Mouse (Mus musculus) Patski (cell line): ENCODE results near the gene Ptpn11. TPM values are rescaled to one million over a fixed set of nuclear protein-coding genes. Genes with fewer than 3 reads are reported as not detected.
"Not testable (repeated sequence)": the region's sequence is repeated elsewhere in the genome, so short reads cannot be mapped to it uniquely, and the experiment has no call there.

ENCODE experiments used
- ATAC-seq: fragments of 100-300 bp; one replicate; pipeline ENCODE4 v1.8.0; 2021
- CTCF ChIA-PET: fragments of 350-600 bp; sonication (Branson Sonifier 250); formaldehyde crosslinking; loops from one replicate; lab custom pipeline; 2022; ENCODE audit warnings: inconsistent platforms; lab: Charles Lee
- POLR2A ChIA-PET: fragments of 350-600 bp; sonication (Branson Sonifier 250); formaldehyde crosslinking; loops from one replicate; lab custom pipeline; 2022; ENCODE audit warnings: antibody characterized with exemption, inconsistent platforms; lab: Charles Lee
- DNase-seq: peaks from one replicate; pipeline ENCODE4 v3.0.0-alpha.2; 2011; ENCODE audit warnings: low read depth, low spot score
- H3K27me3 ChIP-seq: fragments of 371-371 bp; one replicate; pipeline ENCODE4 v1.5.1; 2021
- CTCF ChIP-seq: fragments of 100-300 bp; IDR thresholded peaks from one replicate; pipeline ENCODE4 v1.5.1; 2021
- in situ Hi-C: fragments of 300-500 bp; cut with MboI; formaldehyde crosslinking; loops from 3 replicates; pipeline ENCODE4 v1.11.1; 2018; ENCODE audit warnings: low pct_unique_long_range_greater_than_20kb, mixed read lengths
- polyA plus RNA-seq: library from polyadenylated mRNA; unstranded; gene quantifications from one replicate; pipeline ENCODE4 v1.2.3, GENCODE M21; 2021

The Ptpn11 gene
- polyA plus RNA-seq, 1 experiment from 2014 or later = 131 TPM

DNA sequence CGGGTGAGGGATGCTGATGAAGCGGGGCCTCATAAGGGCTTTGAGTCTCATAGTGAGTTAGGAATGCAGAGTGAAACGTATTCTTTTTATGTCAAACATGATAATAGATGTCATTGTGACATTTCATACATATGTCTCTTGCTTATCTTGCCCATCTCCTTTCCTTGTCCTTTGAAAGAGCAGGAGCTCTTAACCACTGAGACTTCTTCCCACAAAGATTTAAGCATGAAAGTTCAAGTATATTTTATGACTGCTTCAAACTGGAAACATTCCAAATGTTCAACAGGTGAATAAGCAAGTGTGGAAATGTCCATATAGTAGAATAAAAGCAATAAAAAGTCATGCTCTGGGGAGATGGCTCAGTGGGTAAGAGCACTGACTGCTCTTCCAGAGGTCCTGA is 35.2 kb upstream of the Ptpn11 start:
- DNase-seq (no peak), ATAC-seq (no peak)
- ChIA-PET POLR2A (interaction anchor here (0.6 kb wide), 1 partner anchor 14 kb away, joined by 3 read pairs; no protein-coding TSS in a partner anchor), CTCF (interaction anchor here (1.8 kb wide), 1 partner anchor 23 kb away, joined by 7 read pairs; no protein-coding TSS in a partner anchor)
- H3K27me3 ChIP-seq = no peaks in the 10 kb centered on the region
- TF ChIP-seq CTCF = no peak
- in situ Hi-C loops = no loop called here

DNA sequence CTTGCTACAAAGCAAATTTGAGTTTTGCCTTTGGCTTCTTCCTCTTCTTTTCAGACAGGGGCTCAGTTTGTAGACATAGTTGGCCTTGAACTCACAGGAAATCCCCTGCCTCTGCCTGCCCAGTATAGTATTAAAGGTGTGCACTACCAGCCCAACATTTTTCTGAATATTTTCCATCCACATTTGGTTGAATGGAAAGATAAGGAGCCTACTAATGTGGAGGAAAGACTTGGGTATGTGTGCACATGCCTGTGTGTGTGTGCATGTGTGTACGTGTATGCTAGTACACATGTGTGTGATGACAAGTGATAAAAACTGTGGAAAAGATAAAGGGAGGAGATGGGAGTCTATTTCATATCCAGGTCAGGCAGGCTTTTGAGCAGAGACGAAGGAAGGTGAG is 34.7 kb upstream of the Ptpn11 start:
- ATAC-seq (no peak), DNase-seq (no peak)
- no peak for TF ChIP-seq CTCF
- in situ Hi-C loops = no loop called here
- CTCF ChIA-PET = interaction anchor here (0.9 to 1.8 kb wide), 3 partner anchors 15 to 48 kb away, joined by 3 to 7 read pairs (median 3); no protein-coding TSS in a partner anchor
- POLR2A ChIA-PET = no interaction called here
- H3K27me3 ChIP-seq = no peaks in the 10 kb centered on the region

DNA sequence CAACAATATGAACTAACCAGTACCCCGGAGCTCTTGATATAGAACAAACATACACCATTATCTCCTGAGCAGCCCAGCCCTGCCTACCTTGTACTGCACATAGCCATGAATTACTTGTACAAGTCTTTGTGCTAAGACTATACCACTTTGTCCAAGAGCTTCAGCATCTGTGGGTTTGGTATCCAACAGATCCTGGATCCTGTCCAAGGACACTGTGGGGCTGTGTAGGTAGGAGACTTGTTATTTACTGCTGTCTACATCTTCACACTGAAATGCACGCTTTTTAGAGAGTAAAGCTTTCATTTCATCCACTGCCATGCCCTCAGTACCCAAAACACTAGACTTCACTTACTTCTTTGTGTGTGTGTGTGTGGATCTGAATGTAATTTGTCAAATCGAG is 33.7 kb upstream of the Ptpn11 start:
- no peak for DNase-seq
- no peak for TF ChIP-seq CTCF
- ChIA-PET CTCF (interaction anchor here (0.9 to 1.1 kb wide), 3 partner anchors 14 to 49 kb away, joined by 3 read pairs; partner anchors contain the start of gene Rpl6), POLR2A (interaction anchor here (0.8 kb wide), 1 partner anchor 21 kb away, joined by 3 read pairs; no protein-coding TSS in a partner anchor)
- in situ Hi-C loops = no loop called here
- H3K27me3 ChIP-seq = no peaks in the 10 kb centered on the region
- no peak for ATAC-seq

DNA sequence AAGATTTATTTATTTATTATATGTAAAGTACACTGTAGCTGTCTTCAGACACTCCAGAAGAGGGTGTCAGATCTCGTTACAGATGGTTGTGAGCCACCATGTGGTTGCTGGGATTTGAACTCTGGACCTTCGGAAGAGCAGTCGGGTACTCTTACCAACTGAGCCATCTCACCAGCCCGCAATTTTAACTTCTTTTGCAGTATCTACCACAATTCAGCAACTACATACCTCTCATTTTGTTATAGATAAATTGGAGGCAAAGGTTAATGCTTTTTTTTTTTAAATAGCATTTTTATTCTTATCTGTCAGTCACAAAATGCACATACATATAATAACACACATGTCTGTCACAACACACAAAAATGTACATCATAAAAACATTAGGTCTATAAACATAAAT is 32.8 kb upstream of the Ptpn11 start:
- DNase-seq, ATAC-seq, in situ Hi-C loops, POLR2A ChIA-PET, H3K27me3 ChIP-seq: not testable (repeated sequence)
- CTCF ChIA-PET = interaction anchor here (0.9 kb wide), 1 partner anchor 20 kb away, joined by 3 read pairs; the partner anchor contains the start of gene Rpl6

DNA sequence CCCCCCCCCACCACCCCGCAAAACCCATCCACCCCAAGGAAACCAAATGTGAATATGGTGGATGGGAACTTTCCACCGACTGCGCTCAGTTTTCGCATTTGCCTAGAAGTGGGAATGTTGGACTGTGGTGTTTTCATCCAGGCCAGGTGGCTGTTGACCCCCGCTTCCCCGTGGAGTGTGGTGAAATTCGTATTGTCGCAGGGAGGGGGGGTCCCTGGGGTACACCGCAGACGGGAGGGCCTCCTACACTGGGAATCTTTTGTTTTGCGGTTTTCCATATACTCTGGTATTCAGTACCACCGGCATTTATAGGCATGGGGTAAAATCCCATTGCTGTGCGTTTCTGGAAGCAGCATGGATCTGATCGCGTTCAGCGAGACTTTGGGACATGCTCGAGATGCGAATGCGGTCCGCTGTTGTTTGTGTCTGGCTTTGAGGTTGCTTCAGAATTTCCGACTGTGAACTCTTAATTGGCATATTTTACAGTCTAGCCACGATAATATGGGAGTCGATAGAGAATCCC is 30.2 kb upstream of the Ptpn11 start:
- POLR2A ChIA-PET = interaction anchor here (2.3 kb wide), 1 partner anchor 8 kb away, joined by 12 read pairs; no protein-coding TSS in a partner anchor
- in situ Hi-C loops = no loop called here
- TF ChIP-seq CTCF = no peak

DNA sequence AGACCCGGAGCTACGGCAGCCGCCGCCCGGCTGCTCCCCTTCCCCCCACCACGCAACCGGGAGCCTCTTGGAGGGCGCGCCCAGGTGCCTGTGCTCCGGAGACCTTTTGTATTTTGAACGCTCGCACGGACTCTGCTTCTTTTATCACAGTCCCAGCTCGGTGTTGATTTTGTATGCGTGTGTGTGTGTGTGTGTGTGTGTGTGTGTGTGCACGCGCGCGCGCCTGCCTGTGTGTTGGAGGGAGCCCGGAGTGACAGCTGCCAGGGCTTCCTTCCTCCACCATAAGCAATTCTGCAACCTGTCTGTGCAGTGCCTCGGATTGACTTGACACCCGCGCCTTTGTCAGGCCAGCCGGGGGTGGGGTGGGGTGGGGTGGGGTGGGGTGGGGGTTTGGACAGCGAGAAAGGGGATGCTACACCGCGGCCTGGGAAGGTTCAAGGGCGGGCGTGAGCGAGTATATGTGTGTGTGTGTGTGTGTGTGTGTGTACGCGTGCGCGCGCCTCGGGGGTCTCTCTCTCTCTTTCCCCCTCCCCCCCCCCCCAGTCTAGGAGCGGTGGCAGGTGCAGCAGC is 29.6 kb upstream of the Ptpn11 start:
- no peaks in the 10 kb centered on the region for H3K27me3 ChIP-seq
- in situ Hi-C loops = no loop called here
- TF ChIP-seq CTCF = no peak
- DNase-seq (no peak), ATAC-seq (peak; percentile 31)
- ChIA-PET CTCF (no interaction called here), POLR2A (interaction anchor here (2.3 kb wide), 1 partner anchor 9 kb away, joined by 12 read pairs; no protein-coding TSS in a partner anchor)

More for the DNA sequence above, 30.2 kb upstream of the Ptpn11 start:
- ATAC-seq = no peak
- DNase-seq = no peak
- H3K27me3 ChIP-seq = no peaks in the 10 kb centered on the region
- CTCF ChIA-PET = no interaction called here

DNA sequence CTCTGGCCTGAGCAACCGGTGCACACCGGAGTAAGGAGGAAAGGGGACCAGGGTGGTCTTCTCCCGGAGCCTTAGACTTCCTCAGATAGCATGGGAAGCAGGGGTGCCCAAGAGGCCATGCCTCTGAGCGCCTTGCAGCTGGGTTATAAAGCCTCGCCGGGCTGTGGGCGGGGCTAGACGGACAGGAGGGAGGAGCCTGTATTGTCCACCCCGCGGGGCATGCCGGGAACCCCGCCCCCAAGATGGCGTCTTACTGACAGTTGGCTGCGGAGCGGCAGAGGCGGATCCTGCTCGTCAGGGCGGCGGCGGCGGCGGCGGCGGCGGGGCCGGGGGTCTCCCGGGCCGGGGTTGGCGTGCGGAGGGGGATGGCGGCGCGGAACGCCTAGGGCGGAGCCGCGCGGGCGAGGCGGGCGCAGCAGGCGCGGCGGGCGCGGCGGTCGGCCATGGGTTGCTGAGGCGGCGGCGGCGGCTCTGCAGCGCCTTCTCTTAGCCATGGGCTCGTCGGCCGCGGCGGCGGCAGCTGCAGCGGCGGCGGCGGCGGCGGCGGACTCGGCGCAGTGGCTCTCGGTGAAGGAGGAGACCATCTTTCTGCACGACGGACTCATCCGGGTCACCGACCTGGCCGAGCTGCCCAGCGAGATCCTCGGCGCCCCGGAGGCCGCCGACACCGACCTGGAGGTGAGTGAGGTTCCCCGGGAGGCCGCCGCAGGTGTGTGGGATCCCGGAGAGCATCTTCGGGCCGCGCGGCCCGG is 29.0 kb upstream of the Ptpn11 start, which contains the start of gene Hectd4:
Gene Hectd4, plus strand, starts transcription at position 240 of the 752 bp plus-strand sequence.
- in situ Hi-C loops = loop anchor here (5.0 kb wide), 3 partner anchors 47 to 257 kb away; no protein-coding TSS in a partner anchor
- POLR2A ChIA-PET = interaction anchor here (0.6 to 2.3 kb wide), 4 partner anchors 10 to 164 kb away, joined by 3 to 12 read pairs (median 3); no protein-coding TSS in a partner anchor
- CTCF ChIA-PET = interaction anchor here (1.1 kb wide), 1 partner anchor 30 kb away, joined by 3 read pairs; no protein-coding TSS in a partner anchor

DNA sequence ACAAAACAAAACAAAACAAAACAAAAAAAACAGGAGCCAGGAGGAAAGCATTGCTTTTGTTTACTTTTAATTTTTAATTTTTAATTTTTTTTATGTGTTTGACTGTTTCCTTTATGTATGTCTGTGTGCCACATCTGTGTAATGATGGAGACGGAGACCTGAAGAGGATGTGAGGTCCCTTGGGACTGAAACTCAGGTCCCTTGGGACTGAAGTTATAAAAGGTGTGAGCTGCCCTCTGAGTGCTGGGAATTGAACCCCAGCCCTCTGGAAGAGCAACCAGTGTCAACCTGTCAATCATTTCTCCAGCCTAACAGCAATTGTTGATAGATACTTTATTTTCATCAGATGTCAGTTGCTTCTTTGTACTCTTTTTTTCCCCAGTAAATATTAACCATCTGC is 28.0 kb upstream of the Ptpn11 start:
- POLR2A ChIA-PET = interaction anchor here (1.0 kb wide), 1 partner anchor 9 kb away, joined by 3 read pairs; no protein-coding TSS in a partner anchor
- no peaks in the 10 kb centered on the region for H3K27me3 ChIP-seq
- CTCF ChIA-PET = interaction anchor here (0.9 kb wide), 1 partner anchor 45 kb away, joined by 3 read pairs; no protein-coding TSS in a partner anchor
- DNase-seq (no peak), ATAC-seq (no peak)
- in situ Hi-C loops = loop anchor here (5.0 kb wide), 3 partner anchors 48 to 258 kb away; no protein-coding TSS in a partner anchor
- TF ChIP-seq CTCF = no peak

More for the DNA sequence above, 29.0 kb upstream of the Ptpn11 start, which contains the start of gene Hectd4:
- ATAC-seq (peak; percentile 73), DNase-seq (peak; percentile 68)
- no peaks in the 10 kb centered on the region for H3K27me3 ChIP-seq
- TF ChIP-seq CTCF = no peak

DNA sequence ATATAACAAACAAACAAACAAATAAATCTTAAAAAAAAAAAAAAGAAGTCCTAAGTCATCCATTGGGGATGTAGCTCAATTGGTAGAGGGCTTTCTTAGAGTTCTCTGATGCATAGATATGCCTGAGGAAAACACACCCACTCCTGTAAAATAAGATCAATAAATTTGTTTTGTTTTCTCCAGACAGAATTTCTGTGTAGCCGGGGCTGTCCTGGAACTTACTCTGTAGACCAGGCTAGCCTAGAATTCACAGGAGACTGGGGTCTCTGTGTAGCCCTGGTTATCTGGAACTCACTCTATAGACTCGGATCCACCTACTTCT is 26.1 kb upstream of the Ptpn11 start:
- ChIA-PET POLR2A (no interaction called here), CTCF (interaction anchor here (1.2 to 1.5 kb wide), 2 partner anchors 49 to 51 kb away, joined by 3 to 5 read pairs; no protein-coding TSS in a partner anchor)
- no peaks in the 10 kb centered on the region for H3K27me3 ChIP-seq
- in situ Hi-C loops = loop anchor here (5.0 kb wide), 3 partner anchors 50 to 260 kb away; no protein-coding TSS in a partner anchor
- TF ChIP-seq CTCF = no peak
- ATAC-seq (no peak), DNase-seq (no peak)

DNA sequence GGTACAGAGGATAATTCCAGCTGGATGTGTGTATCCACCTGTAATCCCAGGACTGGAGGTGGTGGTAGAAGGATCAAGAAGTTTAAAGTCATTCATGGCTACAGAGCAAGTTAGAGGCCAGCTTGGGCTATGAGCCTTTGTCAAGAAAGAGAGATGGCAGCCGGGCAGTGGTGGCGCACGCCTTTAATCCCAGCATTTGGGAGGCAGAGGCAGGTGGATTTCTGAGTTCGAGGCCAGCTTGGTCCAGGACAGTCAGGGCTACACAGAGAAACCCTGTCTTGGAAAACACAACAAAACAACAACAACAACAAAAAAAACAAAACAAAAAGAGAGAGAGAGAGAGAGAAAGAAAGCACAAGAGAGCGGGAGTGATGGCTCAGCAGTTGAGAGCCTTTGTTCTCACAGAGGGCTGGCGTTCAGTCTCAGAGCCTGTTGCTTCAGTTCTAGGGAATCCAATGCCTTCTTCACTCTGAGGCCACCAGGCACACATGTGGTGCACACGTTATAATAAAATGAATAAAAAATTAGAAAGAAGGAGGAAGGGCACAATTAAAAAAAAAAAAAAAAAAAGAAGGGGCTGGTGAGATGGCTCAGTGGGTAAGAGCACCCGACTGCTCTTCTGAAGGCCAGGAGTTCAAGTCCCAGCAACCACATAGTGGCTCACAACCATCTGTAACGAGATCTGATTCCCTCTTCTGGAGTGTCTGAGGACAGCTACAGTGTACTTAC is 25.6 kb upstream of the Ptpn11 start:
- POLR2A ChIA-PET = interaction anchor here (0.6 kb wide), 1 partner anchor 69 kb away, joined by 3 read pairs; no protein-coding TSS in a partner anchor
- ATAC-seq, H3K27me3 ChIP-seq, DNase-seq: not testable (repeated sequence)
- in situ Hi-C loops = loop anchor here (5.0 kb wide), 3 partner anchors 51 to 261 kb away; no protein-coding TSS in a partner anchor
- CTCF ChIA-PET = interaction anchor here (1.2 to 1.5 kb wide), 2 partner anchors 50 to 52 kb away, joined by 3 to 5 read pairs; no protein-coding TSS in a partner anchor
